Mouse (Mus musculus) MEL (cell line): ENCODE results near the gene Elp1. TPM values are rescaled to one million over a fixed set of nuclear protein-coding genes. Genes with fewer than 3 reads are reported as not detected.
A peak's percentile ranks its signal among the peaks of the same experiment; 100 is the strongest.

Source experiments
- DNase-seq: peaks from one replicate; pipeline ENCODE4 v3.0.0; 2011; ENCODE audit warnings: low read depth, low spot score
- H3K27ac ChIP-seq: 2 replicates; pipeline ENCODE4 v1.5.1; 2012; ENCODE audit warnings: low read depth, mild to moderate bottlenecking, control low read depth, low read length, moderate library complexity; ENCODE audit not compliant: control insufficient read depth
- H3K27me3 ChIP-seq, 2 experiments: fragments of 150-350 bp in 1 of 2; sonication (generic) in 1 of 2; 2 replicates each; pipeline ENCODE4 v1.6.1; 2012; ENCODE audit warnings: low read length in 2 of 2, mild to moderate bottlenecking in 2 of 2, improper control_type of control experiment in 1 of 2, moderate library complexity in 1 of 2; ENCODE audit not compliant: insufficient read depth in 2 of 2, control insufficient read depth in 1 of 2
- H3K36me3 ChIP-seq, 2 experiments: 2 replicates each; pipeline ENCODE4 v1.6.1; 2012 to 2014; ENCODE audit warnings: low read length in 2 of 2, improper control_type of control experiment in 1 of 2, inconsistent platforms in 1 of 2, mild to moderate bottlenecking in 1 of 2; ENCODE audit not compliant: insufficient read depth in 2 of 2, control insufficient read depth in 1 of 2
- H3K4me1 ChIP-seq, 2 experiments: fragments of 150-350 bp in 1 of 2; sonication (generic) in 1 of 2; 2 replicates each; pipeline ENCODE4 v1.6.1; 2012; ENCODE audit warnings: low read length in 2 of 2, improper control_type of control experiment in 1 of 2, mild to moderate bottlenecking in 1 of 2; ENCODE audit not compliant: insufficient read depth in 2 of 2, control insufficient read depth in 1 of 2
- H3K4me3 ChIP-seq, 2 experiments: fragments of 150-350 bp in 1 of 2; sonication (generic) in 1 of 2; 2 replicates each; pipeline ENCODE4 v1.5.1; 2012; ENCODE audit warnings: low read depth in 2 of 2, low read length in 2 of 2, mild to moderate bottlenecking in 2 of 2, moderate library complexity in 2 of 2, control low read depth in 1 of 2, improper control_type of control experiment in 1 of 2; ENCODE audit not compliant: control insufficient read depth in 1 of 2, insufficient read depth in 1 of 2
- H3K79me2 ChIP-seq: 2 replicates; pipeline ENCODE4 v1.6.1; 2012; ENCODE audit warnings: mild to moderate bottlenecking, low read length, moderate library complexity; ENCODE audit not compliant: control insufficient read depth, poor library complexity, insufficient read depth
- H3K9ac ChIP-seq: 2 replicates; pipeline ENCODE4 v1.6.1; 2012; ENCODE audit warnings: low read depth, mild to moderate bottlenecking, control low read depth, low read length, moderate library complexity; ENCODE audit not compliant: control insufficient read depth, poor library complexity, severe bottlenecking
- H3K9me3 ChIP-seq: fragments of 150-350 bp; sonication (generic); replicated peaks from 2 replicates; pipeline ENCODE4 v1.6.1; 2012; ENCODE audit warnings: mild to moderate bottlenecking, low read length, improper control_type of control experiment, moderate library complexity; ENCODE audit not compliant: insufficient read depth
- CTCF ChIP-seq, 3 experiments: IDR thresholded peaks in 2 of 3; conservative IDR thresholded peaks in 1 of 3; 2 replicates each; pipeline ENCODE4 v1.5.1; 2011 to 2012; ENCODE audit warnings: low read length in 3 of 3, low read depth in 2 of 3, mild to moderate bottlenecking in 2 of 3, improper control_type of control experiment in 1 of 3, inconsistent platforms in 1 of 3, mixed read lengths in 1 of 3, moderate library complexity in 1 of 3; ENCODE audit not compliant: control insufficient read depth in 1 of 3, insufficient read depth in 1 of 3, poor library complexity in 1 of 3, severe bottlenecking in 1 of 3
- HCFC1 ChIP-seq: IDR thresholded peaks from 2 replicates; pipeline ENCODE4 v1.6.1; 2012; ENCODE audit warnings: low read depth, mild to moderate bottlenecking, inconsistent platforms, low read length, improper control_type of control experiment, moderate library complexity
- JUND ChIP-seq: IDR thresholded peaks from 2 replicates; pipeline ENCODE4 v1.6.1; 2011; ENCODE audit warnings: low read depth, mild to moderate bottlenecking, improper control_type of control experiment, low read length
- MAZ ChIP-seq: IDR thresholded peaks from 2 replicates; pipeline ENCODE4 v1.6.1; 2012; ENCODE audit warnings: low read depth, mild to moderate bottlenecking, inconsistent platforms, low read length, improper control_type of control experiment
- NELFE ChIP-seq: IDR thresholded peaks from 2 replicates; pipeline ENCODE4 v1.6.1; 2011; ENCODE audit warnings: low read depth, low read length, improper control_type of control experiment
- NRF1 ChIP-seq: IDR thresholded peaks from 2 replicates; pipeline ENCODE4 v1.6.1; 2014; ENCODE audit warnings: low read depth, mild to moderate bottlenecking, inconsistent platforms, low read length, improper control_type of control experiment, moderate library complexity; ENCODE audit not compliant: poor library complexity, insufficient read depth, severe bottlenecking
- POLR2AphosphoS2 ChIP-seq: IDR thresholded peaks from 2 replicates; pipeline ENCODE4 v1.6.1; 2011; ENCODE audit warnings: low read length, improper control_type of control experiment
- POLR2AphosphoS5 ChIP-seq: IDR thresholded peaks from 2 replicates; pipeline ENCODE4 v1.6.1; 2012; ENCODE audit warnings: low read depth, borderline replicate concordance, mild to moderate bottlenecking, inconsistent platforms, low read length, moderate library complexity, mixed read lengths
- RAD21 ChIP-seq: IDR thresholded peaks from 2 replicates; pipeline ENCODE4 v1.6.1; 2011; ENCODE audit warnings: mild to moderate bottlenecking, low read depth, low read length, improper control_type of control experiment
- SIN3A ChIP-seq: IDR thresholded peaks from 2 replicates; pipeline ENCODE4 v1.6.1; 2012; ENCODE audit warnings: low read length, improper control_type of control experiment, inconsistent platforms
- SMC3 ChIP-seq: IDR thresholded peaks from 2 replicates; pipeline ENCODE4 v1.6.1; 2011; ENCODE audit warnings: low read depth, low read length, improper control_type of control experiment
- TAL1 ChIP-seq: IDR thresholded peaks from 2 replicates; pipeline ENCODE4 v1.6.1; 2012; ENCODE audit warnings: mild to moderate bottlenecking, inconsistent platforms, low read length, moderate library complexity, mixed read lengths
- TCF12 ChIP-seq: IDR thresholded peaks from 2 replicates; pipeline ENCODE4 v1.6.1; 2014; ENCODE audit warnings: low read depth, mild to moderate bottlenecking, inconsistent platforms, low read length, improper control_type of control experiment, moderate library complexity
- ZMIZ1 ChIP-seq: IDR thresholded peaks from 2 replicates; pipeline ENCODE4 v1.6.1; 2012; ENCODE audit warnings: low read depth, mild to moderate bottlenecking, inconsistent platforms, low read length, improper control_type of control experiment, moderate library complexity
- polyA plus RNA-seq, 2 experiments: library from polyadenylated mRNA; stranded (reverse) in 1 of 2; unstranded in 1 of 2; fragments of >175 nt in 1 of 2; fragments of >200 nt in 1 of 2; gene quantifications; 2 replicates each; pipeline versions ENCODE4 v1.2.1 to v1.2.4; 2012; ENCODE audit warnings: low replicate concordance in 2 of 2, low read depth in 1 of 2; ENCODE audit not compliant: insufficient read length in 2 of 2, insufficient read depth in 1 of 2, missing spikeins in 1 of 2
- total RNA-seq: library from RNA; depleted of rRNA; stranded (reverse); fragments of 300-350 nt; gene quantifications from 2 replicates; pipeline ENCODE4 v1.2.3, GENCODE M21; 2012

The Elp1 gene
- total and polyA plus RNA-seq, 3 experiments, result 38.0 to 144 (median 41.3) TPM

DNA sequence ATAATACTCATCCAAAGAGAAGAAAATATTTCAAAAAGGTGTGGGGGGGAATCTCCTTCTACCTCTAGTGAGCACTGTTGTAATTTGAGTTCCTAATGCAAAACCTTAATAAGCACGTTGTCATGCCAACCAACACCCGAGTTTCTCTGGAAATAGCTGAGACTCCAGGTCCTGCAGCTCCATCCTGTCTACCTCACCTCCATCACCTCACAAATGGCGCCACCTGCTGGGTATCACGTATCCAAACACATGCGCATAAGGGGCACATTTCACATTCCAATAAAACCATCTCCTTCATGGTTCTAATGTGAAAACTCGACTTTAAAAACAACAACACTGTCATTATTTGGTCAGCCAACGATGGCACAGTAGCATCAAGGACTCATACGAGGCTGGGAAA, 76.3 kb downstream of the Elp1 start:
- DNase-seq, result peak; percentile 47
- no peaks in the 10 kb centered on the region for H3K4me1 ChIP-seq
- H3K9ac ChIP-seq, result no peak overlapping the region
- no peaks in the 10 kb centered on the region; a peak in 1 of 4 replicates for H3K27me3 ChIP-seq
- no peak overlapping the region for H3K27ac ChIP-seq
- no peak overlapping the region for H3K4me3 ChIP-seq
- TF ChIP-seq CTCF (IDR thresholded peaks at IDR 0.05 in 2 of 3, conservative IDR thresholded peaks at IDR 0.05 in 1 of 3; ENCODE audit: control insufficient read depth in 1 of 3, insufficient read depth in 1 of 3, low read depth in 2 of 3, low read length in 3 of 3, poor library complexity in 1 of 3, severe bottlenecking in 1 of 3), result peak; percentile 53 to 64 (median 55)
- peak; percentile 31 for TF ChIP-seq SMC3
- TF ChIP-seq TAL1, result no peak
- no peak for TF ChIP-seq JUND
- TF ChIP-seq NRF1, result no peak
- peak; percentile 39 for TF ChIP-seq RAD21
- no peaks in the 10 kb centered on the region for H3K36me3 ChIP-seq
- H3K79me2 ChIP-seq, result no peaks in the 10 kb centered on the region
- no peaks in the 10 kb centered on the region for H3K9me3 ChIP-seq

DNA sequence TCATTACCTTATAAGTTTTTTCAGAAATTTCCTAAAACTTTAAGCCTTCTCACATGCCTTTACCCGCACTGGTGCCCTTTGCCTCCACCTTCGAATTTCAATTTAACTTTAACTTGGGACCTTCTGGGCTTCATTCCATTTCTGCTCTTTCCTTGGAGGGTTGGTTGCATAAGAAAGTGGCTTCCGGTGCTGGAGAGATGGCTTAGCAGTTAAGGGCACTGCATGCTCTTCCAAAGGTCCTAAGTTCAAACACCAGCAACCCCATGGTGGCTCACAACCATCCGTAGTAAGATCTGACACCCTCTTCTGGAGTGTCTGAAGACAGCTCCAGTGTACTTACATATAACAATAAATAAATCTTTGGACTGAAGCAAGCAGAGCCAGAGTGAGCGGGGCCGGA, 78.9 kb downstream of the Elp1 start:
- Histone ChIP-seq H3K4me3 (no peak overlapping the region), H3K79me2 (no peaks in the 10 kb centered on the region), H3K9ac (no peak overlapping the region), H3K36me3 (no peaks in the 10 kb centered on the region)
- TF ChIP-seq SIN3A, result no peak
- TF ChIP-seq ZMIZ1, result no peak
- no peak for TF ChIP-seq TCF12
- no peak for TF ChIP-seq MAZ
- no peak for TF ChIP-seq NELFE
- TF ChIP-seq, all 39 proteins: peak for 0
- no peaks in the 10 kb centered on the region for H3K9me3 ChIP-seq
- H3K27me3 ChIP-seq, result no peaks in the 10 kb centered on the region; a peak in 1 of 4 replicates
- H3K27ac ChIP-seq, result no peak overlapping the region
- no peaks in the 10 kb centered on the region for H3K4me1 ChIP-seq
- DNase-seq, result no peak

DNA sequence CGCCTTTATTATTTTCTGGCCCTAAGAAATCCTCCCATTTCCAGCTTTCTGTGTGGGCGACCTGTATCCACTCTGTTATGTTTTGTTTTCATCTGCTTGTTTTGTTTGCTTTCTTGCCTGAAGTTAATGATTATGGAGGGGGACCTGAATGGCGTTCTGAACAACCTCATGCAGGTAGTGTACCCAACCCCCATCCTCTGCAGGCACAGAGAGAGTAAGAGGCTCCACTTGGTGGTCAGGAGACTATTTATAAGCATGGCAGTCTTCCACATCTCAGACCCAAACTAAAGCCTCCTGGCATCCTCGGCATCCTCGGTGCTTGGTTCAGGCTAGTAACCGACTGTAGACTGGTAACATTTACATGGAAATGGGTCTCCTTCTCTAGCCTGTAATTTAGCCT, 79.8 kb downstream of the Elp1 start:
- no peaks in the 10 kb centered on the region for H3K9me3 ChIP-seq
- no peaks in the 10 kb centered on the region for H3K4me1 ChIP-seq
- DNase-seq, result no peak
- no peaks in the 10 kb centered on the region for H3K36me3 ChIP-seq
- H3K4me3 ChIP-seq, result no peak overlapping the region
- no peaks in the 10 kb centered on the region; a peak in 1 of 4 replicates for H3K27me3 ChIP-seq
- TF ChIP-seq POLR2AphosphoS2, result no peak
- TF ChIP-seq HCFC1, result no peak
- no peak for TF ChIP-seq POLR2AphosphoS5
- H3K79me2 ChIP-seq, result no peaks in the 10 kb centered on the region
- no peak overlapping the region for H3K27ac ChIP-seq
- no peak overlapping the region for H3K9ac ChIP-seq
